Comparison of ENCODE assay signal across 21 mouse cellular contexts in the genomic region with DNA sequence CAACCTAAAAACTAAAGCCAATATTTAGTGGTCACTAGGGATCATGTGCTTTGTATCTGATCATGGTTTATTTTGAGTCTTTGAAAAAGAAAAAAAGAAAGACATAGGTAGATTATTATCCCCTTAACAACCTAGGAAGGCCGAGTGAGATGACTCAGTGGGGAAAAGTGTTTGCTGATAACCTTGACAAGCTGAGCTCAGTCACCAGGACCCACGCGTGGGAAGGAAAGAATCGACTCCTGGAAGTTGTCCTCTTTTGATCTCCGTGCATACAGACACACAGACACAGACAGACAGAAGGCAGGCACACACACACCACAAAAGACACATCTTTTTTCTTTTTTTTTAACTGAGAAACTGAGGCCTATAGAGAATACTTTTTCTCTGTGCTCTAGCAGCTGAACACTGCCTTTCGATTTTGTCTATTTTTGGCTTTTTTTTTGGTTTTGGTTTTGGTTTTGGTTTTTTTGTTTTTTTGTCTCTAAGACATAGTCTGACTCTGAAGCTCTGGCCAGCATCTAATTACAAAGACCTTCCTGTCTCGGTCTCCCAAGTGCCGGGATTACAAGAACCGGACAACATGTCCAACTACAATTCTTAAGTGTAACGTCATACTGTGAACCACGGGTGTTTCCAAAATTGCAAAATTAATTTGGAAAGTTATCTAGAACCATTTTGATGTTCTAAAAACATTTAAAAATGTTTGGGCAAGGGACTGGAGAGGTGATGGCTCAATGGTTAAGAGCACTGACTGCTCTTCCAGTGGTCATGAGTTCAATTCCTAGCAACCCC. TPM values are rescaled to one million over a fixed set of nuclear protein-coding genes. Genes with fewer than 3 reads are reported as not detected.
DNase-seq lines count a peak whose midpoint lies in the region; ATAC-seq and TF ChIP-seq lines count a peak whose summit lies in the region.
"Had no signal": no experiment of that assay in that cellular context is flagged by ENCODE, and none has a peak within 500 bp of the region (broad histone marks: within the 10 kb centered on the region; RNA-seq: fewer than 3 reads in every experiment).

No protein-coding gene starts in this region.

- WGBS in liver, postnatal 0 days (ENCODE audit: insufficient replicate concordance): 58% methylated on average over 11 of the region's 11 CpGs

- H3K27me3 ChIP-seq in liver, postnatal 0 days (ENCODE audit: insufficient read depth, low read length): no peaks in the 10 kb centered on the region
- H3K27me3 ChIP-seq: embryonic facial prominence, embryonic 13.5 days; limb, embryonic 13.5 days had no signal

- no peak for TF ChIP-seq CTCF in liver, postnatal 0 days (IDR thresholded peaks at IDR 0.05; ENCODE audit: low read depth)

- no peak overlapping the region for H3K4me3 ChIP-seq in liver, postnatal 0 days (ENCODE audit: low read depth, low read length)
- H3K4me3 ChIP-seq: embryonic facial prominence, embryonic 13.5 days; limb, embryonic 13.5 days had no signal

- peaks cover 21% of the 10 kb centered on the region for H3K4me1 ChIP-seq in liver, postnatal 0 days (ENCODE audit: insufficient read depth)

- no peak for DNase-seq in liver, postnatal 0 days
- no peak for DNase-seq in liver
- DNase-seq in CD4-positive, CD25-positive, alpha-beta regulatory T cell, adult 2 months (ENCODE audit: low read depth, low spot score): peak; percentile 48
- DNase-seq in naive thymus-derived CD4-positive, alpha-beta T cell, adult 2 months (ENCODE audit: low read depth): peak; percentile 55
- DNase-seq in right cerebral cortex, postnatal 10 days (ENCODE audit: low spot score in 2 of 2): no peak
- no peak for DNase-seq in spleen, postnatal 36 days (ENCODE audit: low spot score in 2 of 2)
- DNase-seq in lung, postnatal 4 days: no peak
- DNase-seq: cerebellum, adult 11 months; cerebellum, postnatal 10 days; gastrocnemius, postnatal 14 days; heart, postnatal 10 days; lung, postnatal 10 days; right cerebral cortex, postnatal 14 days; thymus, postnatal 36 days had no signal

- H3K27ac ChIP-seq in liver, postnatal 0 days (ENCODE audit: low read depth): peak overlapping the region; percentile 53
- H3K27ac ChIP-seq: embryonic facial prominence, embryonic 13.5 days; limb, embryonic 13.5 days had no signal

- TF ChIP-seq EP300 in liver, postnatal 0 days (IDR thresholded peaks at IDR 0.05; ENCODE audit: low read depth): no peak

- no peaks in the 10 kb centered on the region for H3K36me3 ChIP-seq in liver, postnatal 0 days (replicated peaks; ENCODE audit: insufficient read depth, low read length)
- H3K36me3 ChIP-seq: embryonic facial prominence, embryonic 13.5 days; limb, embryonic 13.5 days had no signal

- H3K4me2 ChIP-seq in liver, postnatal 0 days (ENCODE audit: low read depth, low read length): peak overlapping the region; percentile 4; the same call in 1 of the 2 replicates
- H3K4me2 ChIP-seq: embryonic facial prominence, embryonic 13.5 days; heart, embryonic 11.5 days; limb, embryonic 13.5 days; midbrain, embryonic 11.5 days had no signal

- H3K9ac ChIP-seq in liver, postnatal 0 days (replicated peaks): no peak overlapping the region
- H3K9ac ChIP-seq: embryonic facial prominence, embryonic 13.5 days; limb, embryonic 13.5 days had no signal

- no peak for ATAC-seq in liver, postnatal 0 days
- 0 out of 2 replicates have a peak, but pooled peaks have one; percentile 2 for ATAC-seq in common myeloid progenitor, adult 5-6 weeks (replicated peaks; ENCODE audit: low read depth, poor library complexity, severe bottlenecking)
- ATAC-seq: forebrain, embryonic 14.5 days; intestine, embryonic 16.5 days had no signal

- no peaks in the 10 kb centered on the region for H3K9me3 ChIP-seq in liver, postnatal 0 days (ENCODE audit: low read length)
- H3K9me3 ChIP-seq: embryonic facial prominence, embryonic 13.5 days; limb, embryonic 13.5 days had no signal

RNA-seq across cellular contexts. Expression of gene Nfe2l2, which starts 16.0 kb away (rescaled TPM):
- polyA plus RNA-seq in liver, postnatal 0 days (2015; fragmentation: Nextera tagmentation; extraction: Ambion mirVana): 58.7 and 59.4 TPM in 2 replicates
- 78.6 and 81.7 TPM in 2 replicates for total RNA-seq in common myeloid progenitor, adult 5-6 weeks (2017)

Comparison
In these comparisons a context has a peak if more than half of its experiments do, and no peak if none do; other contexts are left out.
1. DNase-seq: peak in CD4-positive, CD25-positive, alpha-beta regulatory T cell, adult 2 months (single experiment) and naive thymus-derived CD4-positive, alpha-beta T cell, adult 2 months (single experiment); none in liver, postnatal 0 days (single experiment), liver (single experiment), right cerebral cortex, postnatal 10 days (0 of 2), spleen, postnatal 36 days (0 of 2) and lung, postnatal 4 days (0 of 2).